Mouse (Mus musculus) neural tube, embryonic 14.5 days (tissue): ENCODE results near the gene Siva1. TPM values are rescaled to one million over a fixed set of nuclear protein-coding genes. Genes with fewer than 3 reads are reported as not detected.

Experiments used
- ATAC-seq: fragments of 200-750 bp; cut with Nextera tagmentation; 2 replicates; pipeline ENCODE4 v1.8.0; 2017; ENCODE audit warnings: low read depth, mild to moderate bottlenecking, moderate TSS enrichment, moderate library complexity
- H3K27ac ChIP-seq: fragments of 300-500 bp; sonication (generic); 2 replicates; pipeline ENCODE4 v1.5.1; 2014; ENCODE audit warnings: low read depth, mild to moderate bottlenecking, control low read depth, low read length, moderate library complexity, mixed read lengths
- H3K27me3 ChIP-seq: fragments of 300-500 bp; sonication (generic); 2 replicates; pipeline ENCODE4 v1.6.1; 2014; ENCODE audit warnings: low read length; ENCODE audit not compliant: control insufficient read depth, insufficient read depth
- H3K36me3 ChIP-seq: fragments of 300-500 bp; sonication (generic); 2 replicates; pipeline ENCODE4 v1.6.1; 2014; ENCODE audit warnings: low read length, mixed read lengths; ENCODE audit not compliant: control insufficient read depth, insufficient read depth
- H3K4me1 ChIP-seq: fragments of 300-500 bp; sonication (generic); 2 replicates; pipeline ENCODE4 v1.6.1; 2014; ENCODE audit warnings: low read length; ENCODE audit not compliant: control insufficient read depth, insufficient read depth
- H3K4me2 ChIP-seq: fragments of 300-500 bp; sonication (generic); 2 replicates; pipeline ENCODE4 v1.6.1; 2014; ENCODE audit warnings: mild to moderate bottlenecking, low read depth, low read length, control low read depth
- H3K4me3 ChIP-seq: fragments of 300-500 bp; sonication (generic); 2 replicates; pipeline ENCODE4 v1.5.1; 2014; ENCODE audit warnings: low read depth, low read length, control low read depth, mixed read lengths
- H3K9ac ChIP-seq: fragments of 300-500 bp; sonication (generic); replicated peaks from 2 replicates; pipeline ENCODE4 v1.6.1; 2014; ENCODE audit warnings: low read depth, mild to moderate bottlenecking, control low read depth, low read length, mixed read lengths
- H3K9me3 ChIP-seq: fragments of 300-500 bp; sonication (generic); 2 replicates; pipeline ENCODE4 v1.6.1; 2016; ENCODE audit warnings: low read length; ENCODE audit not compliant: control insufficient read depth
- WGBS: fragments of 180-500 bp; shearing (Covaris S2); extraction: QIAGEN DNeasy Blood & Tissue Kit; methylation state at CpG from one replicate; pipeline ENCODE4 v1.1.7; 2014; 5-methylcytosine and 5-hydroxymethylcytosine counted together
- polyA plus RNA-seq: library from polyadenylated mRNA; unstranded; fragments of >200 nt; fragmentation: Nextera tagmentation; extraction: Ambion mirVana; gene quantifications from 2 replicates; pipeline ENCODE4 v1.2.1, GENCODE M21; 2014

The Siva1 gene
- polyA plus RNA-seq, 1 experiment from 2014 or later: 46.8 TPM

DNA sequence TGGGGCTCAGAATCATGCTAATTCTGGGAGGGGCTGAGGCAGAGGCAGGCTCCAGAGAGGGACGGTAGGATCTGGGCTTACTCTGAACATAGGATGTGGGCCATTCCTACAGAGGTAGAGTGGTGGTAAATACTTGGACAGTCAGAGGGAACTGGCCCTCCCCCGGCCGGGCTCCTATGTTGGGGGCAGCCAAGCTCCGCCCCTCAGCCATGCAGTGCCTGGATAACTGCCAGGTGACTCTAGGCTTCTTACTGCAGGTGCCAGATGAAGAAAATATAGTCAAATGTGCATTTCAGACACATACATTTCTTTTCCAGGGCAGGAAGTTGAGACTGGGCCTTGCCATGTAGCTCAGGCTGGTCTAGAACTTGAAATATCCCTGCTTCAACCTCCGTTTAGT is 32.6 kb downstream of the Siva1 start:
- WGBS: 55% methylated on average over 5 of the region's 5 CpGs
- peaks cover 30% of the 10 kb centered on the region for H3K4me1 ChIP-seq

DNA sequence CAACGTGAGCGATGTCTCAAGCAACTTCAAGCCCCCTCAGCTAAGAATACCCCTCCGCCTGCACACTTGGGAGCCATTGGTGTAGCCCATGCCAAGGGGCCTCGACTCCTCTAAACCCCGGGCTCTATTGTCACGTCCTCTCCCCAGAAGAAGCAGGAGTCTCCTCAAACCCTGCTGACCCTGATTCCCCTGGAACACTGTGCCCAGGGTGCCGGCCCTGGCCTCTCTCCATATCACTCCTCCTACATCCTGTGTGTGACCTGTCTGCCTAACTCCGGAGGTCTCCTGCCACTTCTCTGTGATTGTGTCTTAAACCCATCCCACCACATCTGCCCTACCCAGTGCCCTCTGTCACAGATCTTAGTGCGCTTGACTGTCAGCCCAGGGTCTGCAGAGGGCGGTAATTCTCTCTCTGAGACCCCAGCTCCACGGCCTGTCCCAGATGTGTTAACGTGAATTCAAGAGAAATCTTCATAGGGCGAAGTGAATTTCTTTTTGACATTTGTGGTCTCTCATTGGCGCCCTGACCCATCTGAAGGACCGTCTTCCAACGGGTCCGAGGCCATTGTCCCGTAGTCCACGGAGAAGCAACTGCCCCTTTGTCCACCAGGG is 33.6 kb downstream of the Siva1 start:
- peak overlapping the region; percentile 47 for H3K4me3 ChIP-seq
- peak overlapping the region; percentile 94 for H3K4me2 ChIP-seq
- H3K27ac ChIP-seq: no peak overlapping the region
- H3K9ac ChIP-seq: peak overlapping the region; percentile 48
- peaks cover 20% of the 10 kb centered on the region; the same call in 1 of the 2 replicates for H3K4me1 ChIP-seq
- ATAC-seq: no peak
- whole genome bisulfite sequencing: 17% methylated on average over 19 of the region's 19 CpGs
- H3K27me3 ChIP-seq: peaks cover 18% of the 10 kb centered on the region
- H3K36me3 ChIP-seq: no peaks in the 10 kb centered on the region
- no peaks in the 10 kb centered on the region for H3K9me3 ChIP-seq

More for the DNA sequence above, 32.6 kb downstream of the Siva1 start:
- ATAC-seq: no peak
- Histone ChIP-seq H3K9me3 (no peaks in the 10 kb centered on the region), H3K36me3 (no peaks in the 10 kb centered on the region), H3K4me3 (no peak overlapping the region), H3K27ac (no peak overlapping the region), H3K27me3 (peaks cover 18% of the 10 kb centered on the region), H3K4me2 (no peak overlapping the region), H3K9ac (no peak overlapping the region)

DNA sequence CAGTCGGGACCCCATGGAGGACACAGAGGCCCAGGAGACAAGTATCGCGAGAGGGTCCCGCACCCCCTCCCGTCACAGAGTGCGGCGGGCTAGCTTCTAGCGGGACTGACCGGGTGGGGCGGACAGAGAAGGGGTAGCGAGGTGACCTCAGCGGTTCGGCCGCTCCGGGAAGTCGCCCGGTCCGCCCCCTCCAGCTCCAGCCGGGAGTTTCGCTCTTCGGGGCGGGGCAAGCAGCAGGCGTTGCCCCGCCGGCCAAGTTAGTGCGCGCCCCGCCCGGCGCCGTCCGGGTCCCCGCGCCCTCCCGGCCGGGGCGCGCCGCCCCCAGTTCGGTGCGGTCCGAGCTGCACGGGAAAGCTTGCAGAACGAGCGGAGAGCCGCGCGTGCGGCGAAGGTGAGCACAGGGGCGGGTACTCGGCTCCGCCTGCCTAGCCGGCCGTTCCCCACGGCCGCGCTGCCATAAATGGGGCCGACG is 34.1 kb downstream of the Siva1 start, which contains the start of gene Zbtb42:
Gene Zbtb42, plus strand, starts transcription at position 274 of the 472 bp plus-strand sequence.
- peaks cover 18% of the 10 kb centered on the region for H3K27me3 ChIP-seq
- no peaks in the 10 kb centered on the region for H3K9me3 ChIP-seq
- H3K9ac ChIP-seq: peak within 1 kb of the TSS; percentile 48
- no peak for ATAC-seq
- 0% methylated on average over 57 of the region's 60 CpGs for WGBS
- peak within 1 kb of the TSS; percentile 94 for H3K4me2 ChIP-seq
- H3K4me1 ChIP-seq: peaks cover 19% of the 10 kb centered on the region; the same call in 1 of the 2 replicates
- H3K27ac ChIP-seq: no peak within 1 kb of the TSS
- H3K36me3 ChIP-seq: no peaks in the 10 kb centered on the region
- H3K4me3 ChIP-seq: peak within 1 kb of the TSS; percentile 47

DNA sequence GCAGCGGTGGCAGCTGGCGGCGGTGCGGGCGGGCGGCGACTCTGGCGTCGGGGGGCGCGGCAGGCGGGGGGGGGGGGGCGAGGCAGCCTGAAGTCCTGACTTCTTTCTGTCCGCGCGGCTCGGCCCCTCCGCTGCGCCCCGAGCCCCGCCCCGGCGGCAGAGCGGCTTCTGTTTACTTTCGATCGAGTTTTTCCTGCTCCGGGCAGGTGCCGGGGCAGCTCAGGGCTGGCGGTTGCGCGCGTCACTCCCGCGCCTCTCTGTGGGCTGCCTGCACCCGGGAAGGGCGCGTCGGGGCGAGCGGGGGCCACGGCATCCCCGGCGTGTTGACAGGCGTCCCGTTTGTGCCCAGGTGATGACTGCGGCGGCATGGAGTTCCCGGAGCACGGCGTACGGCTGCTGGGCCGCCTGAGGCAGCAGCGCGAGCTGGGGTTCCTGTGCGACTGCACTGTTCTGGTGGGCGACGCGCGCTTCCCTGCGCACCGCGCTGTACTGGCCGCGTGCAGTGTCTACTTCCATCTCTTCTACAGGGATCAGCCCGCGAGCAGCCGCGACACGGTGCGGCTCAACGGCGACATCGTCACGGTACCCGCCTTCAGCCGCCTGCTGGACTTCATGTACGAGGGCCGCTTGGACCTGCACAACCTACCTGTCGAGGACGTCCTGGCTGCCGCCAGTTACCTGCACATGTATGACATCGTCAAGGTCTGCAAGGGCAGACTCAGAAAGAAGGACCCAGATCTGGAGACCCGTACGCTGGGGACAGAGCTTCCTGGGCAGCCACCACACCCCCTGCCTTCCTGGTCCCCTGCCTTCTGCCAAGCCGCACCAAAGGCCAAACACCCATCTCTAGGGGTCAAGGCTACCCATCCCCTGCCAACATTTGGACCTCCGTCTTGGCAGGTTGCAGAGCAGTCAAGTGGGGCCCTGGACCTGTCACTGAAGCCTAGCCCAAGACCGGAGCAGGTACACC is 34.8 kb downstream of the Siva1 start:
- H3K27me3 ChIP-seq: peaks cover 18% of the 10 kb centered on the region
- ATAC-seq: peak; percentile 42; the same call in 1 of the 2 replicates
- H3K9ac ChIP-seq: peak overlapping the region; percentile 48
- H3K36me3 ChIP-seq: no peaks in the 10 kb centered on the region
- H3K4me1 ChIP-seq: peaks cover 19% of the 10 kb centered on the region; the same call in 1 of the 2 replicates
- 4% methylated on average over 68 of the region's 87 CpGs for WGBS
- H3K9me3 ChIP-seq: no peaks in the 10 kb centered on the region
- H3K27ac ChIP-seq: no peak overlapping the region
- H3K4me3 ChIP-seq: peak overlapping the region; percentile 47
- H3K4me2 ChIP-seq: peak overlapping the region; percentile 94

DNA sequence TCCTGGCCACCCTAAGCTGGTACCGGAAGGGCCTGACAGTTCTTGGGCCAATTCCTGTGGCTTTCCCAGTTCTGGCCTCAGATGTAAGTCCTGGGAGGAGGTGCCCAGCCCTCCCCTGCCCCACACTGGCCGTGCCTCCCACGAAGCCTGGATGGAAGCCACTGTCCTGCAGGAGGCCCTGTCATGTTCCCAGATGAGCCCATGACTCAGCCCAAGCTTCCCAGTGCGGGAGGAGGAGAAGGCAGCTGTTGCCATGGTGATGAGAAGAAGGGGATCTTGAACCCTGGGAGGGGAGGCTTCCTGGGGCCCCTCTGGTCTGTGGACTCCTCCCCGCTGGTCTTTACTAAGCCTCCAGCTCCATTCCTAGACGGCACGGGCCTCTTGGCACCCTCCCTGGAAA is 38.9 kb downstream of the Siva1 start:
- no peak overlapping the region for H3K27ac ChIP-seq
- H3K36me3 ChIP-seq: no peaks in the 10 kb centered on the region
- peaks cover 13% of the 10 kb centered on the region; the same call in 1 of the 2 replicates for H3K4me1 ChIP-seq
- H3K4me3 ChIP-seq: no peak overlapping the region
- no peak overlapping the region for H3K4me2 ChIP-seq
- H3K27me3 ChIP-seq: peaks cover 18% of the 10 kb centered on the region
- no peak for ATAC-seq
- WGBS: 39% methylated on average over 7 of the region's 7 CpGs
- no peak overlapping the region for H3K9ac ChIP-seq
- no peaks in the 10 kb centered on the region for H3K9me3 ChIP-seq

DNA sequence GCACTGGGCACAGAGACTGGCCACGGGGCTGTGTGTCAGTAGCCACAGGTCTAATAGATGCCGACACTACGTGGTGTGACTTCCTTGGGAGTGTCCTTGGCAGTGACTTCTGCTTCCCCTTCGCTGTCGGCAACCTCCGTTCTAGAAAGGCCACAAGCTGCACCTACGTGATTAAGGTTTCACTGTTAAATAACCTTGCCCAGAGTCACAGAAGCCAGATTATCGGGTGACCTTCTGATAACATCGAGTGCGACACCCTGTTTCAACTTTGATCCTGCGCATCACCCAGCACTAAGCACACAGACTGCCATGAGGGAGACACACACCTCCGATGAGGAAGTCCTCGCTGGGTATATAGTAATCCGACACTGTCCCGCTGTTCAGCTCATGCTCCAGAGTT is 44.0 kb downstream of the Siva1 start:
- no peaks in the 10 kb centered on the region for H3K36me3 ChIP-seq
- 79% methylated on average over 15 of the region's 15 CpGs for WGBS

DNA sequence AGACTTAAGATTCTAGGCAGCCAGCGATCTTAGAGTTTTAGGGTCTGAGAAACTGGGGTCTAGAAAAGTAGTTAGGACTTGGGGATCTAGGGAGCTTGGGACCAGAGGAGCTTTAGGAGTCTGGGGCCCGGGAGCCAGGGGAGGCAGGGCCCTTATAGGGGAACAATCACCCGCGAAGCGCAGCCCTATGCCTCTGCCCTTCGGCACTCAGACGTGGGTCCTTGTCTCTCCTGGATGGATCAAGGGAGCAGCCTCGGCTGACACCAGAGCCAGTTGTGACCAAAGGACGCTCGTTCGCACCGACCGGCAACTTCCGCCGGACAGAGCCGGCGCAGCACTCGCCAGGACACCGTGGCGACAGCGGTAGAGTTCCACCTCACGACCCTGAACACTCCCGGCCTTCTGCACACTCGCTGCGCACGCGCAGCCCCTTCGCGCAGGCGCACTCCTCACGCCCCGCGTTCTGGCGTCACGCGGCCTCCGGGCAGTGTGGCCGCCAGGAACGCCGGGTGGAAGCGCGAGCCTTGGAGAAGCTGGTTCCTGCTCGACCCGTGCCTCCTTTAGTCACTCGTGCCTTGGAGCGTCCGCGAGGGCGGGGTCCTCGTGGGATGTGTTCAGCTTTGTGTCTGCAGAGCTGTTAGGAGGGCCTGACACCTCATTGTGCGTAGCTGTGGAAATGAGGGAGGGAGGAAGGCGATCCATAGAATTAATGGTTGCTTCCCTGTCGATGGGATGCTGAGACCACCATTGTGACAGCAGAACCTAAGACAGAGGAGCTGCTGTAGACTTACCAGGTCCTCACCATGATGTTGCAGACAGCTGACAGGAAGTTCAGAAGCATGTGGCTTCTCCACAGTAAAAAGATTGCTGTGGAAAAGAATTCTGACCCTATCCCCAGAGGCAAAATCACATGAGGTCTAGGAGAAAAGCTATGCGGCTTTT is 49.0 kb downstream of the Siva1 start:
- no peaks in the 10 kb centered on the region for H3K9me3 ChIP-seq

More for the DNA sequence above, 44.0 kb downstream of the Siva1 start:
- Histone ChIP-seq H3K4me1 (peaks cover 8% of the 10 kb centered on the region; the same call in 1 of the 2 replicates), H3K9ac (no peak overlapping the region), H3K4me3 (no peak overlapping the region), H3K27ac (no peak overlapping the region), H3K4me2 (no peak overlapping the region), H3K9me3 (no peaks in the 10 kb centered on the region), H3K27me3 (no peaks in the 10 kb centered on the region)
- no peak for ATAC-seq

DNA sequence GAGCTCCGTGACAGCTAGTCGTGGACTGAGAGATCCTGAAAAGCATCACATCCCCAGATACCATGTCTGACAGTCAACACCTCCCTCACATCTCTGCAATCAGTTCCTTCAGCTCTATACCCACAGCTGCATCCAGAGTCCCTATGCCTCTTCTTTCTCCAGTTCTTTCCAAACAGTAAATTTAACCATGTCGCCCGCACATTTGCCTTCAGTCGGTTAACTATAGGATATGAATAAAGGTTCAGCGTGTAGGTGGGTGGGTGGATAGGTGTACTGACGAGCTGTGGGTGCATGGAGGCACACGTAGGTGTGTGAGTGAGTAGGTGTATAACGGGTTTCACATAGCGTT is 49.6 kb downstream of the Siva1 start:
- no peaks in the 10 kb centered on the region for H3K27me3 ChIP-seq
- H3K36me3 ChIP-seq: no peaks in the 10 kb centered on the region
- peak overlapping the region; percentile 98 for H3K4me2 ChIP-seq
- peaks cover 14% of the 10 kb centered on the region for H3K4me1 ChIP-seq
- peak overlapping the region; percentile 93 for H3K9ac ChIP-seq
- no peaks in the 10 kb centered on the region for H3K9me3 ChIP-seq
- ATAC-seq: peak; percentile 25
- H3K27ac ChIP-seq: peak overlapping the region; percentile 95
- 77% methylated on average over 10 of the region's 10 CpGs for WGBS
- H3K4me3 ChIP-seq: peak overlapping the region; percentile 71

More for the DNA sequence above, 49.0 kb downstream of the Siva1 start:
- peak overlapping the region; percentile 93 for H3K9ac ChIP-seq
- H3K27ac ChIP-seq: peak overlapping the region; percentile 95
- H3K36me3 ChIP-seq: no peaks in the 10 kb centered on the region
- peak; percentile 95 for ATAC-seq
- no peaks in the 10 kb centered on the region for H3K27me3 ChIP-seq
- peaks cover 14% of the 10 kb centered on the region for H3K4me1 ChIP-seq
- peak overlapping the region; percentile 71 for H3K4me3 ChIP-seq
- 2% methylated on average over 54 of the region's 54 CpGs for WGBS
- peak overlapping the region; percentile 98 for H3K4me2 ChIP-seq
